Mouse (Mus musculus) heart, adult 8-10 months (tissue): ENCODE results near the gene Mylk3. TPM values are rescaled to one million over a fixed set of nuclear protein-coding genes. Genes with fewer than 3 reads are reported as not detected.

Source experiments
- DNase-seq: peaks from one replicate; pipeline ENCODE4 v3.0.0; 2022; ENCODE audit warnings: low spot score
- total RNA-seq, 4 experiments: library from RNA; stranded (reverse); gene quantifications; 2 replicates each; pipeline ENCODE4 v1.2.4; 2022

Gene Mylk3
- total RNA-seq, 4 experiments from 2014 or later, result 470 to 539 (median 495) TPM

DNA sequence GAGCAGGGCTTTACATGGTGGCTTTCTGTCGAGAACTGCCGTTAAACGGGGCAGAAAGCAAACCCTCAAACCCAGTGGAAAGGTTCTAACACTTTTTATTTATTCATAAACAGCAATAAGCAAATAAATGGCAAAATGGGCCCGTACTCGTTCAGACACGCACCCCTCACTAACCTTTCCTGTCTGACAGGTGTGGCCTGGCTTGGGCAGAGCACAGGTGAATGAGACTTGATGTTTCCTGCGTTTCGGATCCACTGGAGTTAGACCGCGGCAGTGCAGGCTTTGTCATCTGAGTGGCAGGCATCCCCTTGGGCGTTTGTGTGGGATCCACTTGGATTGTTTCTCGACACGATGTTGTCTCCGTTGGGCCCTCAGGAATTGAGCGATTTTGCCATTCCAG, 64.2 kb downstream of the Mylk3 start:
- DNase-seq, result no peak

DNA sequence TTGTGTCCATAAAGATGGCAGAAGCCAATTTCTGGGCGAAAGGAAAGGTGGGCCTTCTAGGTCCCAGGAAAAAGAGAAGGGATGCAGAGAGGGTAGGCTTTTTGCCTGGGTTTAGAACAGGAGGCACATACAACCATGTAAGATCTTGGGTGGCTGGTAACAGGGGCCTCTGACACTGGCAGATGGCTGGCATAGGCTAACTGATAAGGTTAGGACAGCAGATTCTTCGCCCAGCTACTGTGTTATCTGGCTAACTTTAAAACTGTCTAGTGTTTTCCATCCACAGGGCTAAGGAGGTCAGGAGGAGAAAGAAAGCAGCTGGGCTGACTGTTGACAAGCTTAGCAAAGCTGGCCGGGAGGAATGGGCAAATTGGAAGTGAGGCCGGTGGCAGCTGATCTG, 67.6 kb downstream of the Mylk3 start:
- no peak for DNase-seq

DNA sequence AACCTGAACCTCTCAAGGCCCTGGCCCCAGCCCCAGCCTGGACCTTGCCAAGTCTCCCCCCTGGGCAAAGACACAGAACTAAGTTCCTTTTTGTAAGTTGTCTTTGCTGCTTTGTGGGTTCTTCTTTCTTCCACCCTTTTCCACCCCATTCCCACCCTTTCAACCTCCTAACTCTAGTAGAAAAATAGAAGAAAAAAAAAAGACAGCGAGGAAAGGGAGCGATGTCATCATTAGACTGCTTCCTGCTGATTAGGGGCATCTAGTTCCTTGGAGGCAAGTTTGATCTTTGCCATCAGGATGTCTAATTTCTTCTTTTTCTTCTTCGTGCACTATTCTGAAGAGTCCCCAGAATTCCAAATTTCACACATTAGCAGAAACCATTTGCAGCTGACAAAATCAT, 73.1 kb downstream of the Mylk3 start:
- DNase-seq, result no peak

DNA sequence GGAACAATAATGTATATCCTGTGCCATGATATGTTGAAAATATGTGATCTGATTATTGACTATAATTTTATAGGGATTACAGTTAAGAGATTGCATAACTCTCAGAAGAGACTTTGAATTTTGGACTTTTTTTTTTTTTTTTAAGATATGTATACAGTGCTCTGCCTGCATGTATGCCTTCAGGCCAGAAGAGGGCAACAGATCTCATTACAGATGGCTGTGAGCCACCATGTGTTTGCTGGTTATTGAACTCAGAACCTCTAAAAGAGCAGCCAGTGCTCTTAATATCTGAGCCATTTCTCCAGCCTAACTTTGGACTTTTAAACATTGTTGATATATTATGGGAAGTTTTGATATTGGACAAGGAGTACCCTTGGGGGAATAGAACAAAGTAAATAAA, 74.4 kb downstream of the Mylk3 start:
- DNase-seq, result no peak

DNA sequence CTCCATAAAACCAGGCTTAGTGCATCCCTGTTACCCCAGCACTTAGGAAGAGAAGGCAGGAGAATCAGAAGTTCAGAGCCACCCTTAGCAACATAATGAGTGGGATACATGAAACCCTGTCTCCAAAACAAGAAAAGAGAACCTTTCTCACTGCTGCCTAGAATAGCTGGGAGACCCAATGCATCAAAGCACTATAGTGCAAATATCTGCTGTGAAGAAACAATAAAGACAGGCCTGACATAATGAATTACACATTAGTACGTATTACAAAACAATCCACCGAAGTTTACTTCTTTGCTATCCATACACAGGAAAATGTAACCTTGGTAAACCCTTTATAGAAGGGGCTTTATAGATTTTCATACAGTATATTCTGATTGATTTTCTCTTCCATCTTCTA, 77.6 kb downstream of the Mylk3 start:
- no peak for DNase-seq

DNA sequence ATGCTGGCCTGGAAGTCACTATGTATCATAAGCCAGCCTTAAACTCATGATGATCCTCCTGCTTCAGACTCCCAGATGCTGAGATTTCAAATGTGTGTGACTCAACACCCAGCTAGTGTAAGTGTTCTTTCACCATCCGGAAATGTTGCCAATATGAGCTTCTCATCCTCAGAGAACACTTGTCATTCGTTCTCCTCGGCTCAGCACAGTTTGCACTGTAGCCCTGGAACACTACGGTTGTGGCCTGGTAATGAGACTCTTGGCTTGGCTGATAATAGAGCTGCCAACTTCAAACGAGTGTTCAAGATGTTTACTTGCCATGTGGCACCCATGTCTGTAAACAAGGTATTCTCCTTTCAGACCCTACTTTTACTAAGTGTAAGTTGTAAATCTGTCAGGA, 82.6 kb downstream of the Mylk3 start:
- no peak for DNase-seq

DNA sequence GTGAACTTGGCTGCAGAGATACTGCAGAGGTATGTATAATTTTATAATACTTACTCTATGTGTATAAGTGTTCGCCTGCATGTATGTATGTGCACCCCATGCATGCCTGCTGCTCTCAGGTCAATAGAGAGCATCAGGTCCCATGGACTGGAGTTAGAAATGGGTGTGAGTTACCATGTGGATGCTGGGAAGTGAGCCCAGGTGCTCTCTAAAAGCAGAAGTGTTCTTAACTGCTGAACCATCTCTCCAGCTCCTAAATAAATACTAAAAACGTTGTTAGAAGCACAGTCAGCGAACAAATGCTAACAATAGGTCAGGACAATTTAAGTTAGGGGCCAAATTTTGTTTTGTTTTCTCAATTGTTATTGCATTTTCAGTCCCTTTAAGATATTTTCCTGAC, 83.2 kb downstream of the Mylk3 start:
- DNase-seq, result no peak

DNA sequence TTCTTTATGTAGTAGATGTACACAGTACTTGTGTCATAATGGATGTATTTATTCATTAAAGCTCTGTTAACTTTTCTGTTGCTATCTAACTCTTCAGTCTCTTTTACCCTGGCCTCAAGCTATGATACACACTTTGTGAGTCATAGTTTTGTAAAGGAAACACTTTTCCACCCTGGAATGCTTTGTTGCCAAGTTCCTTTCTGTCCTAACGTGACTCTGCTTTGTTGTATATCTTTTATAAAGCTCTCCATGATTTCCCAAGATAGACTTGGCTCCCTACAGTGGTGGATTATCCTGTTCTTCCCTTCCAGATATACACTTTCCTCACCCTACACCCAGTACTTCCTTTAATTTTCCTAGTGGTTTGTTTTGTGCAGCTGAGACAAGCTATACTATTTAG, 84.2 kb downstream of the Mylk3 start:
- DNase-seq, result no peak

DNA sequence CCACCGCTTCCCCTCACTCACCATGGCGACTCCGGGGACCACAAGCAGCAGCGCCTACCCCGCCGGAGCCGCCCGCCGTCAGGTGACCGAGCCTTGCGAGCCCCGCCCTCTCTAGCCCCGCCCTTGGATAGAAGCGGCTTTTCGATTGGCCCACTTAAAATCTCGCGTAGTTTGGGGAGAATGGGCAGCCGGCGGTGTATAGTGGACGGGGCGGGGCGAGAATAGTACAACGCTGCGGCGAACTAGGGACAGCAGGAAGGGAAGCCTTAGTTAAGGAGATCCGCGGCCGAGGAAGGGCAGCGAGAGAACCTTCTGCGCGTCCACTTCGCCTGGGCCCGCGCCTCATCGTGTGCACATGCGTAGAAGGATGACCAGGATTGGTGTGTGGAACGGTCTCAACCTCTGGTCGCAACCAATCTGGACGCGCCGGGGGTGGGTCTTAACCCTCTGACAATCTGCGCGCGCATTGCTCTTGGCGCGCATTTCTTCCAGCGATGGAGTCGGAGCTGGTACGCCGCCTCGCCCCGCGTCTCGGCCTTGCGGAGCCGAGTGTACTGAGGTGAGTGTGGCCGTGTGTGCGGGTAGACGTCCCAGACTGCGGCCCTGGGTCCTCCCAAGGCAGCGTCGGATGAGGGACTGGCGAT, 86.6 kb downstream of the Mylk3 start, which contains the start of the genes Orc6 and Vps35:
Gene Orc6, plus strand, starts transcription at position 199 of the 644 bp plus-strand sequence.
Gene Vps35, minus strand, starts transcription at position 369 of the 644 bp plus-strand sequence.
- DNase-seq, result peak; percentile 97

DNA sequence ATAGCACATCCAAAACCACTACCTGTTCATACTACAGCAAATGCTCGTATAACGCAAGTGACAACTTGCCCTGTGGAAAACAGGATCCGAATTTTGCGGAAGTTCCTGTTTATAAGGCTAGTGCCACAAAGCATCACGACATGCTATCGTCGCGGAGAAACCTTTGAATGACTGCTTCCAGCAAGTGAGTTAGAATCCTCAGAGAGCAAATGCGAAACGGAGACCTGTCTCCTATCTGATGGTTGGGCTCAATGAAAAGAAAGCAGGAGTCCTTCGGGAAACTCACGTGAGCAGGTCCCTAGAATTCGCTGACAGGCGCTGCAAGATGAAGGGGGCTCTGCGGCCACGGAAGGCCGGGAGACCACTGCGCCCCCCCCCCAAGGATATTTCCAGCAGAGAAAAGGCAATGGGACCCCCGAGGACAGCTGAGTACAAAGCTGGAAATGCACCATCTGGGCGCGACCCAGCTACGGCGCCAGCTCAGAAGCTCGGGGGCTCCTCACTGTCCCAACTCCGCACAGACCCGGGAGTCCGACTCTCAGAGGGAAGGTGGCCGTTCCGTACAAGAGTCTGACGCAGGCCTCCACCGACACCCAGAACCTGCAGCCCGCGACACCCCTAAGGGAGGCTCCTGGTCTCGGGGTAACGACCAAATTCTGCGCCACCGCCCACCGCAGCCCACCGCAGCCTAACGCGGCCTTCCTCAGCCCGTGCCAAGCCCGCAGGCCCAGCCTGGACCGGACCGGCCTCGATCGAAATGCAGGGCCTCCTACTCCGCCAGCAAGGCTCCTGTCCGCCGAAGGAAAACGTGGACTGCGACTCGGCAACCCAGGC, 87.3 kb downstream of the Mylk3 start:
- no peak for DNase-seq

DNA sequence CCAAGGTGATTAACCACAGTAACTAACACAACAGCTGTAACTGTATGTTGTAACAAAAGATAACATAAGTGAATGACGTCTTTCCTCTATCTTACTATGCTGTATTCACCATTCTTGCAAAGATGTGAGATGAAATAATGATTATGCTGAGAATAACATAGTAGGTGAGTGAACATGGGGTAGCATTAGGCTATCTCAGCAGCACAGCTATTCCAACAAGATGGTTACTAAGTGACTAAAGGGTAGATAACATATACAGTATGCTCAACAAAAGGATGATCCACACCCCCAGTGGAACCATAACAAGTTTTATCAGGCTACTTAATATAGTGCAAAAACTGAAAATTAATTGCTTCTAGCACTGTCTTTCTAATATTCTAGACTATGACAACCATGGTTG, 99.3 kb downstream of the Mylk3 start:
- no peak for DNase-seq

Other genes with a start within 250 kb of the Mylk3 start
- gene Cks1brt, start 234.4 kb downstream of the Mylk3 start, total RNA-seq, result not detected
- gene Olfr371, start 160.4 kb downstream of the Mylk3 start, total RNA-seq, result not detected
- 1 to 10 TPM; 5.0 to 7.0 (median 5.3) TPM for gene Orc6, start 86.7 kb downstream of the Mylk3 start, total RNA-seq
- 10 to 100 TPM; 66.9 to 68.9 (median 67.8) TPM for gene Vps35, start 86.5 kb downstream of the Mylk3 start, total RNA-seq
- 10 to 100 TPM; 13.9 to 17.5 (median 16.3) TPM for gene 4921524J17Rik, start 46.5 kb upstream of the Mylk3 start, total RNA-seq
- 10 to 100 TPM; 28.6 to 35.9 (median 32.9) TPM for gene Gpt2, start 106.2 kb upstream of the Mylk3 start, total RNA-seq
- gene Dnaja2, start 169.0 kb upstream of the Mylk3 start, total RNA-seq, result 100 to 1,000 TPM; 222 to 298 (median 267) TPM